Mouse (Mus musculus): ENCODE data around the gene Adcy3. TPM values are rescaled to one million over a fixed set of nuclear protein-coding genes. Genes with fewer than 3 reads are reported as not detected.

Gene Adcy3
- polyA plus RNA-seq, 1 experiment from 2014 or later, result 12.1 TPM

GRCm38 (mm10) chr12:4194643-4195042 lies 61.7 kb downstream of the Adcy3 start:
- ATAC-seq (ENCODE audit: low FRiP score) (no peak), DNase-seq (ENCODE audit: low spot score) (no peak)
- no peaks in the 10 kb centered on the region for H3K4me1 ChIP-seq (replicated peaks; ENCODE audit: control insufficient read depth, insufficient read depth, low read length)
- H3K4me3 ChIP-seq (replicated peaks; ENCODE audit: low read length), result no peak overlapping the region
- no peaks in the 10 kb centered on the region for H3K9me3 ChIP-seq (ENCODE audit: control insufficient read depth, low read length)
- H3K27me3 ChIP-seq (ENCODE audit: control insufficient read depth, insufficient read depth, low read length), result no peaks in the 10 kb centered on the region
- H3K36me3 ChIP-seq (replicated peaks; ENCODE audit: control insufficient read depth, insufficient read depth), result peaks cover 10% of the 10 kb centered on the region
- H3K4me2 ChIP-seq (replicated peaks), result no peak overlapping the region
- no peak overlapping the region for H3K27ac ChIP-seq
- no peak overlapping the region for H3K9ac ChIP-seq
- 86% methylated on average over 14 of the region's 14 CpGs for WGBS

GRCm38 (mm10) chr12:4198702-4199101 lies 65.8 kb downstream of the Adcy3 start:
- 93% methylated on average over 4 of the region's 4 CpGs for WGBS
- ATAC-seq (ENCODE audit: low FRiP score), result no peak

DNA sequence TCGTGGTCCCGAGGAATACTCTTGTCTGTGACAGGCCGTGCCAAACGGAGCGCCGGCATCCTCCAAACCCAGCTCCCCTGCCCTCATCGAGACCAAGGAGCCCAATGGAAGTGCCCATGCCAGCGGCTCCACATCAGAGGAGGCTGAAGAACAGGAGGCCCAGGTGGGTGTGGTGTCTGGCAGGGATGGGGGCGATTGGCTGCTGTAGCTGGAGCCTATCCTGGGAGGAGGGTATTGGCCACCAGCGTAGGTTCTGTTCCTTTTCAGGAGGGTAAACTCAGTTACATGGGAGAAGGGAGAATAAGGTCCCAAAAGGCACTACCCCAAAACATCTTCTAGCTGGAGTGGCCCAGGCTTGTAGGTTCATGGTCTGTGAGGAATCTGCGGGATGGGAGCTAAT lies 66.4 kb downstream of the Adcy3 start:
- H3K27ac ChIP-seq, result no peak overlapping the region
- no peak overlapping the region for H3K4me2 ChIP-seq (replicated peaks)
- ATAC-seq (ENCODE audit: low FRiP score), result no peak
- peaks cover 30% of the 10 kb centered on the region for H3K36me3 ChIP-seq (replicated peaks; ENCODE audit: control insufficient read depth, insufficient read depth)
- WGBS, result 97% methylated on average over 11 of the region's 11 CpGs
- DNase-seq (ENCODE audit: low spot score), result no peak
- no peaks in the 10 kb centered on the region for H3K27me3 ChIP-seq (ENCODE audit: control insufficient read depth, insufficient read depth, low read length)
- H3K4me3 ChIP-seq (replicated peaks; ENCODE audit: low read length), result no peak overlapping the region
- no peaks in the 10 kb centered on the region for H3K9me3 ChIP-seq (ENCODE audit: control insufficient read depth, low read length)
- H3K9ac ChIP-seq, result no peak overlapping the region
- H3K4me1 ChIP-seq (replicated peaks; ENCODE audit: control insufficient read depth, insufficient read depth, low read length), result no peaks in the 10 kb centered on the region

More at GRCm38 (mm10) chr12:4198702-4199101, 65.8 kb downstream of the Adcy3 start:
- H3K36me3 ChIP-seq (replicated peaks; ENCODE audit: control insufficient read depth, insufficient read depth), result peaks cover 26% of the 10 kb centered on the region
- no peaks in the 10 kb centered on the region for H3K27me3 ChIP-seq (ENCODE audit: control insufficient read depth, insufficient read depth, low read length)
- no peak overlapping the region for H3K27ac ChIP-seq
- H3K4me2 ChIP-seq (replicated peaks), result no peak overlapping the region
- H3K9me3 ChIP-seq (ENCODE audit: control insufficient read depth, low read length), result no peaks in the 10 kb centered on the region
- H3K4me3 ChIP-seq (replicated peaks; ENCODE audit: low read length), result no peak overlapping the region
- H3K9ac ChIP-seq, result no peak overlapping the region
- DNase-seq (ENCODE audit: low spot score), result no peak
- no peaks in the 10 kb centered on the region for H3K4me1 ChIP-seq (replicated peaks; ENCODE audit: control insufficient read depth, insufficient read depth, low read length)

DNA sequence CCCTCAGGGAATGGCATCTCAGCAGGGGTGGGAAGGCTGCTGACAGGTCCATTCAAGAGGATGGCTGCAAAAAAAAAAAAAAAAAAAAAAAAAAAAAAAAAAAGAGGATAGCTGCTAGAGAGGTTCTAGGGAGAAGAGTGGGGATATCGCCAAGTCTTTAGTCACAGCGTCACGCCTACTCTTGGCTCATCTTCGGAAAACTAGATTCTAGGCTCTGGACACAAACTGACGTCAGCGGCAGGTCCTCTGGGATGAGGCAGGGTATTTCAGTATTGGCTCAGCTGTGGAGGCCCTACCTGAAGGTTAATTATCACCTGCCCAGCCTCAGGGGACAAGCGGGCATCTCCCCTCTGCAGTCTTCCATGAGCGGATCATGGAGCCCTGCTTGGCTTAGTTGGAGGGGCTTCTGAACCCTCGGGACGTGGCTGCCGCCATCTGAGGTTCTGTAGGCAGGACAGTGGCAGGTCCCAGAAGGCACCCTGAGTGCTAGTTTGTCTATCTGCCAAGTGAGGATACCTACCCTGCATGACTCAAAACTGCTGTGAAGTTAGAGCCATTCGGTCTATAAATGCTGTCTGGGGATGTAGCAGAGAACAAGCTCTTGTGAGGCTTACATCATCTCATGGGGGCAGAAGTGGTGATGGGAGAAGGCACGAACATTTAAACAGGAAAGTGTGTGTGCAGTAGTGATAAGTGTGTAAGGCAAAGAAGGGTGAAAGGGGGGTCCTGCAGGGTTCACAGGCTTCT lies 68.7 kb downstream of the Adcy3 start:
- H3K27me3 ChIP-seq (ENCODE audit: control insufficient read depth, insufficient read depth, low read length), result no peaks in the 10 kb centered on the region

GRCm38 (mm10) chr12:4202206-4202605 lies 69.3 kb downstream of the Adcy3 start:
- no peak overlapping the region for H3K4me3 ChIP-seq (replicated peaks; ENCODE audit: low read length)
- no peak overlapping the region for H3K9ac ChIP-seq
- no peak overlapping the region for H3K27ac ChIP-seq
- DNase-seq (ENCODE audit: low spot score), result no peak
- peaks cover 44% of the 10 kb centered on the region for H3K36me3 ChIP-seq (replicated peaks; ENCODE audit: control insufficient read depth, insufficient read depth)
- WGBS, result 93% methylated on average over 4 of the region's 4 CpGs
- H3K4me1 ChIP-seq (replicated peaks; ENCODE audit: control insufficient read depth, insufficient read depth, low read length), result no peaks in the 10 kb centered on the region
- H3K9me3 ChIP-seq (ENCODE audit: control insufficient read depth, low read length), result no peaks in the 10 kb centered on the region
- no peak overlapping the region for H3K4me2 ChIP-seq (replicated peaks)
- no peak for ATAC-seq (ENCODE audit: low FRiP score)
- no peaks in the 10 kb centered on the region for H3K27me3 ChIP-seq (ENCODE audit: control insufficient read depth, insufficient read depth, low read length)

More for the DNA sequence above, 68.7 kb downstream of the Adcy3 start:
- Histone ChIP-seq H3K9ac (no peak overlapping the region), H3K9me3 (ENCODE audit: control insufficient read depth, low read length) (no peaks in the 10 kb centered on the region), H3K4me2 (replicated peaks) (no peak overlapping the region), H3K4me3 (replicated peaks; ENCODE audit: low read length) (no peak overlapping the region), H3K4me1 (replicated peaks; ENCODE audit: control insufficient read depth, insufficient read depth, low read length) (no peaks in the 10 kb centered on the region), H3K36me3 (replicated peaks; ENCODE audit: control insufficient read depth, insufficient read depth) (peaks cover 39% of the 10 kb centered on the region), H3K27ac (no peak overlapping the region)
- ATAC-seq (ENCODE audit: low FRiP score), result no peak
- no peak for DNase-seq (ENCODE audit: low spot score)
- WGBS, result 80% methylated on average over 13 of the region's 13 CpGs

- ATAC-seq (ENCODE audit: low FRiP score), result no peak
- DNase-seq (ENCODE audit: low spot score), result no peak
- Histone ChIP-seq H3K36me3 (replicated peaks; ENCODE audit: control insufficient read depth, insufficient read depth) (peaks cover 52% of the 10 kb centered on the region), H3K4me3 (replicated peaks; ENCODE audit: low read length) (no peak overlapping the region), H3K27me3 (ENCODE audit: control insufficient read depth, insufficient read depth, low read length) (no peaks in the 10 kb centered on the region), H3K9ac (no peak overlapping the region), H3K4me1 (replicated peaks; ENCODE audit: control insufficient read depth, insufficient read depth, low read length) (no peaks in the 10 kb centered on the region), H3K9me3 (ENCODE audit: control insufficient read depth, low read length) (no peaks in the 10 kb centered on the region), H3K4me2 (replicated peaks) (no peak overlapping the region), H3K27ac (no peak overlapping the region)
- 96% methylated on average over 11 of the region's 11 CpGs for WGBS
Observed at GRCm38 (mm10) chr12:4206106-4206505, 73.2 kb downstream of the Adcy3 start.

- H3K4me1 ChIP-seq (replicated peaks; ENCODE audit: control insufficient read depth, insufficient read depth, low read length), result no peaks in the 10 kb centered on the region
- H3K36me3 ChIP-seq (replicated peaks; ENCODE audit: control insufficient read depth, insufficient read depth), result peaks cover 59% of the 10 kb centered on the region
- DNase-seq (ENCODE audit: low spot score) (peak; percentile 61), ATAC-seq (ENCODE audit: low FRiP score) (no peak)
- WGBS, result 75% methylated on average over 15 of the region's 15 CpGs
- no peak overlapping the region for H3K9ac ChIP-seq
- no peak overlapping the region for H3K27ac ChIP-seq
- no peak overlapping the region for H3K4me3 ChIP-seq (replicated peaks; ENCODE audit: low read length)
- no peak overlapping the region for H3K4me2 ChIP-seq (replicated peaks)
- H3K9me3 ChIP-seq (ENCODE audit: control insufficient read depth, low read length), result no peaks in the 10 kb centered on the region
- H3K27me3 ChIP-seq (ENCODE audit: control insufficient read depth, insufficient read depth, low read length), result no peaks in the 10 kb centered on the region
Observed at GRCm38 (mm10) chr12:4208405-4209133, 75.7 kb downstream of the Adcy3 start.

DNA sequence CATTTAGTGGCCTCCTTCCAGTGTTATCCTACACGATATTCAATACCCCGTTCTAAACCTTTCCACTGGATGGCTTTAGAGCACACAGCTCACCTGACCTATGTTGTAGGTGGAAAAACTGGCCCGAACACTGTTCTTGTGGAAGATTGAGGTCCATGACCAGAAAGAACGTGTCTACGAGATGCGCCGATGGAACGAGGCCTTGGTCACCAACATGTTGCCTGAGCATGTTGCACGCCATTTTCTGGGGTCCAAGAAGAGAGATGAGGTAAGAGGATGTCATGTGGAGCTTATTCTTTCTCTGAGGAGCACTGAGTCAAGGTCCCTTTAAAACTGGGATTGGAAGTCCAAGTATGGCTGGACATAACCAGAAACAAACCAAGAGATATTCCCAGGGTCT lies 76.3 kb downstream of the Adcy3 start:
- DNase-seq (ENCODE audit: low spot score), result no peak
- H3K4me1 ChIP-seq (replicated peaks; ENCODE audit: control insufficient read depth, insufficient read depth, low read length), result no peaks in the 10 kb centered on the region
- no peak overlapping the region for H3K27ac ChIP-seq
- no peaks in the 10 kb centered on the region for H3K27me3 ChIP-seq (ENCODE audit: control insufficient read depth, insufficient read depth, low read length)
- H3K9ac ChIP-seq, result no peak overlapping the region
- peaks cover 60% of the 10 kb centered on the region for H3K36me3 ChIP-seq (replicated peaks; ENCODE audit: control insufficient read depth, insufficient read depth)
- no peak overlapping the region for H3K4me3 ChIP-seq (replicated peaks; ENCODE audit: low read length)
- H3K9me3 ChIP-seq (ENCODE audit: control insufficient read depth, low read length), result no peaks in the 10 kb centered on the region
- no peak overlapping the region for H3K4me2 ChIP-seq (replicated peaks)
- WGBS, result 97% methylated on average over 9 of the region's 9 CpGs
- ATAC-seq (ENCODE audit: low FRiP score), result no peak

DNA sequence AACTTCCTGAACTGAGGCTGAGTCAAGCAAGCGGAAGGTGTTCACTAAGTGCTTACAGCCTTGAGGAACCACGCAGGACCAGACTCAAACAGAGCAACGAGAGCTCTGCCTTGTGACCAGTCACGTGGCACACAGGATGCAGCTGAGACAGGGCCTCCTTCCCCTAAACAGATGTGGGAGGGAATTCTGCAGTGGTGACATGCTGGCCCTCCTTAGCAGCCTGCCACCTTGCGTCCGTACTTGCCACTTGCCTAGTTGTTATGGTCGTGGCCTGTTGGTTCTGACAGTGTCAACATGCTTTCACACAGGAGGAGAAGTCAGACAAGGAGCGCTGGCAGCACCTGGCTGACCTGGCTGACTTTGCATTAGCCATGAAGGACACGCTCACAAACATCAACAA lies 78.3 kb downstream of the Adcy3 start:
- no peaks in the 10 kb centered on the region for H3K9me3 ChIP-seq (ENCODE audit: control insufficient read depth, low read length)
- H3K27me3 ChIP-seq (ENCODE audit: control insufficient read depth, insufficient read depth, low read length), result no peaks in the 10 kb centered on the region
- H3K4me1 ChIP-seq (replicated peaks; ENCODE audit: control insufficient read depth, insufficient read depth, low read length), result no peaks in the 10 kb centered on the region
- peaks cover 73% of the 10 kb centered on the region for H3K36me3 ChIP-seq (replicated peaks; ENCODE audit: control insufficient read depth, insufficient read depth)
- no peak overlapping the region for H3K4me2 ChIP-seq (replicated peaks)
- no peak overlapping the region for H3K9ac ChIP-seq
- H3K27ac ChIP-seq, result no peak overlapping the region
- no peak for ATAC-seq (ENCODE audit: low FRiP score)
- no peak for DNase-seq (ENCODE audit: low spot score)
- H3K4me3 ChIP-seq (replicated peaks; ENCODE audit: low read length), result no peak overlapping the region
- 86% methylated on average over 9 of the region's 9 CpGs for WGBS

All from hindbrain, embryonic 14.5 days (tissue).